Mouse (Mus musculus): ENCODE measurements at regions not wholly inside any gene's neighbourhood (a gene's known extent, or its start where the extent isn't known, plus 50 kb on each side); places are given as distances from the start of the nearest gene placed in this dataset.

- DNase-seq = peak in 1 of 2 experiments; percentile 1
Measured at GRCm38 (mm10) chr2:72838085-72838727, 142.0 kb downstream of the Sp3 start.

DNA sequence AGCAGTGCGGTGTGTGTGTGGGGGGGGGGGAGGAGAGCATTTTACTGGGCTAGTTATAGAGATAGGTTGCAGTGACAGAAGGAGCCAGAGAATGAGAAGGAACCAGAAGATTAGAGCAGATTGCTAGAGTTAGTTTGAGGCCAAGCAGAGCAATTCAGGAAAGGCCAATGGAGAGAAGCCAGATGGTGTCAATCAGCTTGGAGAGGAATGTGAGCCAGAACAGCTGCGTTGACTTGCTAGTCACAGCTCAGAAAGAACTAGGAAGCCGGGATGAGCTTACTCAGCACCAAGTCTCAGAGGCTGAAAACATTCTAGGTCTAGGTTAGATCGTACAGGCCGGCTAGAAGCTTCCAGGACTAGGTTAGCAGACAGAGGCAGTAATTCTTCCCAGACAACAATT is 140.6 kb downstream of the Sp3 start:
- DNase-seq = no peak

GRCm38 (mm10) chr2:72841367-72841766 is 138.9 kb downstream of the Sp3 start:
- no peak for DNase-seq

DNA sequence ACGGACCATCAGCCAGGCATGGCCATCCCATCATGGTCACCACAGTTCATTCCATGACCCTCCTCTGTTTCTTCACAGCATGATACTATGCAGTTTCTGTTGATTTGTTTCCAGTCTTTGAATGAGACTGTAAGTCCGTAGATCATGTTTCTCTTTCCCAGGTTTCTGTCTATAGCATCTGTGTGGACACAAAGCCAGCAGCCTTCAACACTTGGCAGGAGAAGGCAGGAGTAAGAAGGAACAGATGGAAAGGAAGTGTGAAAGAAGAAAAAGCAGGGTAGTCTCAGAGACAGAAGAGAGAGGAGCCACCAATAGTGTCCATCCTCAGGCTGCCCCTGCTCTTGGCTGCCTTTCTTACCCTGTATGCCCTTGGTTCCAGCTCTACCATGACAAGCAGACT is 136.6 kb downstream of the Sp3 start:
- DNase-seq = no peak

DNA sequence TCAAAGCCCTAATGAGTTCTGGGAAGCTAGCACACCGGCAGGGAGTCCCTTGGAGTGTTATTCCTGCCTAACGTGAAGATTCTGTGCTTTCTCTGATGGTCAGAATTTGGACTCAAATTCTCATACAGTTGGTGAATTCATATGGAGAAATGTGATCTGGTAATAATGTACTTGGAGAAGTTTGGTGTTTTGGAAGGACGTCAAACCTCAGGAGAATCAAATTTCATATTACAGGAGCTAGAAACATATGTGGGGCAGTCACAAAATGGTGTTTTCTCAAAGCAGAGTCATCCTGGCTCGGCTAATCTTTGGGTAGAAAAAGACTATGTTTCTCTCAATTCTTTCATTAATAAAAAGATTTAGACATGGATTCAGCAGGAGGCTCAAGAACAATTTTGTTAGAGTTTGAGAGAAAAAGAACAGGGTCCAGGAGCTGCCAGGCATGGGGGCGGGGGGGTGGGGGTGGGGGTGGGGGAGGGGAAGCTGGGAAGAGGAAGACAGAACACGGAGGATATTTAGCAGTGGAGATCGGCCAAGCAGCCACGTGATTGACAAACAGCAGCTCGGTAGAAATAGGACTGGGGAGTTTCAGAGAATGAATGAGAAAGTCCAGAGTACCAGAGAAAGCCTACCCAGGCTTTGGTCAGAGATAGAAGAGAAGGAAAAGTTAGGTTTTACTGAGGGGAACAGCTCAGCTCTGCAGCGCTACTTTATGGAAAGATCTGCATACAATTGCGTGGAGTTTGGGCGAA is 130.6 kb downstream of the Sp3 start:
- DNase-seq = no peak

- no peak for DNase-seq
Measured at GRCm38 (mm10) chr2:72852509-72852908, 127.7 kb downstream of the Sp3 start.

- DNase-seq = no peak
Measured at GRCm38 (mm10) chr2:72855276-72855970, 124.8 kb downstream of the Sp3 start.

GRCm38 (mm10) chr2:72855971-72856755 is 124.1 kb downstream of the Sp3 start:
- no peak for DNase-seq

GRCm38 (mm10) chr2:72857377-72857776 is 122.9 kb downstream of the Sp3 start:
- DNase-seq = no peak

DNA sequence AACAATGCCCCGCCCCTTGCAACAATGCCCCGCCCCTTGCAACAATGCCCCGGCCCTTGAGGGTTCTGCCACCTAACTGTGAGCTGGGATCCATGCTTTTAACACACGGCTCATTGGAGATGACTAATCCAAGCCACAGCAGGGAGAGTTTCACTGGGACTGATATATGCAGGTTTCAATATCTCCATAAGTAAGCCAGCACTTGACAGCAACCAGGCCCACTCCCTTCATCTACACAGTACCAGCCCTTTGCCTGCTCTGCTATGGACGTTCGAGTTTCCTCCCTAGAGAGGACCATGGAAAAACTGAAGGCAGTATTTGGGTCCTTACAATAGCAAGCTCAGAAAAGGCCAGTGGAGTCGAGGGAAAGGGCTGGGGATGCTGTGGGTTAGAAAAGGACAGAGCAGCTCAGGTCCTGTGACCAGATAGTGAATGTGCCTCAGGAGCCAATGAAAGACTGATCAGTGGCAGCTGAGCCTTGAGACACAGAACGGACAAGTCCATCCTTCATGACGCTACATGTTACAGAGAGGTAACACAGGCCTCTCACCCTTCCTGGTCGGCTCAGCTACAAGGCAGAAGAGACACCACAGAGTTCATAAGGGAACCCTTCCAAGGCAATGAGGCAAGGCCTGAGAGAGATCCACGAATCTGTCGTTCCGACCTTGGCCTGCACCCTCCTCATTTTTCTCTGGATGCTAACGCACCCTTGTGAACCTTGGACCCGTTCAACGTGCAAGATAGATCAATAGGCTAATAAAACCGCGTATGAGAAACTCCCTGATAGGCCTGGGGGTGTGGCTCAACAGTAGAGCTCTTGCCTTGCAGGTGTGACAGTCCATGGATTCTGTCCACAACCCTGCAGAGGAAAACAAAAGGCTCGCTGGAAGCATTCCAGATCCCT is 114.5 kb downstream of the Sp3 start:
- DNase-seq = no peak

- DNase-seq = no peak
Measured at GRCm38 (mm10) chr2:72866366-72866688, 113.9 kb downstream of the Sp3 start.

- no peak for DNase-seq
Measured at GRCm38 (mm10) chr2:72868173-72868572, 112.1 kb downstream of the Sp3 start.

- peak; percentile 27 to 33 for DNase-seq
Measured at GRCm38 (mm10) chr2:72871836-72872235, 108.4 kb downstream of the Sp3 start.

GRCm38 (mm10) chr2:72873948-72874347 is 106.3 kb downstream of the Sp3 start:
- no peak for DNase-seq

DNA sequence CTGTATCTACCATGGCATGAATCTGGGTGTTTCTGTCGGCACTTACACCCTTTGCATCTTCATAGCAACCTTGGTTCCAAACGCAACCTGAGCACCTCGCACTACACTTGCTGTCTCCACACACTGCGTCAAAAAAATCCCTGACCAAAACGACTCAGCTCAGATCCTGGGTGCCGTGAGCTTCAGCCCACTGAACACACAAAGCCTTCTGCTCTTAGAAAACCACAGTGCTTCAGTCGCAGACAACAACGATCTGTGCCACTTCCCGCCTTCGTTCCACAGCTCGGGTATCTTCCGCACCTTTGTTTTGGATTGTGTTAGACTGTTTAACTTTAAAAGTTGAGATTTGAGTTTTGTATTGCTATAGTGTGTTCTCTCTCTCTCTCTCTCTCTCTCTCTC is 105.7 kb downstream of the Sp3 start:
- no peak for DNase-seq

DNA sequence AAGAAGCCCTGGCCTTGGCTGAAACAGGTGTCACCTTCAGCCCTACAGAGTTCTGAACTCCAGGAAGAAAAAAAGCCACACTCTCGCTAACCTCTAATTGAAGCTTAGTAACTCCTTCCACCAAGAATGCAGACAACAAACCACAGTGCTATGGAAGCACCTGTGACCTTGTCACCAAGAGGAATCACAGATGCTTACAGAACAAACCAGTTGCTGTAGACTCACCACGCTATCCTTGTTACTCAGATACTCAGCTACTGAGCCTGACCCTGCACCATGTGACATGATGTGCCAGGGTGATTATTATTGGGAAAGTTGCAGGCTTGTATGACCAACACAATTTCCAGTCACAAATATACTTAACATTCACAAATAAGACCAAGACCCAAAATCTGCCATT is 104.6 kb downstream of the Sp3 start:
- no peak for DNase-seq

DNA sequence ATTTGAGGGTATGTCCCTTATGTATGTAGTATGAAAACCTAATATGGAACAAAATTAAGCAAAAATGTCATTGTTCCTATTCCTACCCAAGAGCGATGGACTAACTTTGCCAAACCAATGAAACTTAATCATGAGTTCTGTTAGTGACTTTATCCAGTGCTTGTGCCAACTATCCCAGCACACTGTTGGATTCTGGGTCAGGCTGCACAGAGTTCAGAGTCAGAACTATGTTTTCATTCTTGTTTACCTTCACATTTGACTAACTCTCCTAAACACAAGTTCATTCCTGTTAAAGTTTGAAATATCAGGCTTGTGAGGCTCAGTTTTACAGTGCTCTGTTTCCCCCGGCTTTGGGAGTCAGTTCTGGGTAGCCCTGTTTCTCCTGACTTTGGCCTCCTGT is 100.2 kb downstream of the Sp3 start:
- DNase-seq = peak; percentile 25 to 48

DNA sequence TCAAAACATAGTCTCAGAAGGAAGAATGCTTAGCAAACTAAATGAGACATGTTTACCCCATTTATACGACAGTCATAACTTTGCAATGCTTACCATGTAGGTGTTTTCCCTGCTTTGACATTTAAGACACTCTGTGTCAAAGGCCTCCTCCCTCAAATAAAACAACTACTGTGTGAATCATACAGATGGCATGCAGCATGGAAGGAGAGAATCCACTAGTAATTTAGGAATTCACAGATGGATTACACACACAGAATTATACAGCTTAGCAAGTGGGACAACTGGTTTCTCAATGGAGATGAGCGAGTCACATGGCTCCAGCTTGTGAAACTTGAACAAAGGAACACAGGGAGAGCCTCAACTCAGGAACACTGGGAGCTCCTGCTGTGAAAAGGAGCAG is 98.7 kb downstream of the Sp3 start:
- no peak for DNase-seq

DNA sequence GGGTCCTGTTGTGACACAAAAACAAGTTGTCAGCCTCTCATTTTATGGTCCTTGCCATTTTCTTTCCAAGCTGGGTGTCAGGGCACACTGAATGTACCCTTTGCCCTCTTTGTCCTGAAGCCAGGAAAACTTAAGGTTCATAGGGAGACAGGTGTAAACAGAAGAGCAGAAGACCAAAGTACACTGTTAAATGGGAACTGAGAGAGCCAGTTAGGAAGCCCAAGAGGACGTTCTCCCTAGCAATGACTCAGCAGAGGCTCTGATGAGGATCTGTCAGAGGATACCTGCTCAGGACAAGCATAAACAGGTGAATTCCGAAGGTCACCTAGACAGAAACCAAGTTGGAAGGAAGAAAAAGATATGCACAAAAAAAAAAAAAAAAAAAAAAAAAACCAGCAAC is 94.0 kb downstream of the Sp3 start:
- peak; percentile 60 to 83 for DNase-seq

Data from kidney, adult 8-10 months (tissue).